Mouse (Mus musculus): ENCODE measurements around the gene Svep1.
A peak's percentile ranks its signal among the peaks of the same experiment; 100 is the strongest.

Svep1 gene

GRCm38 (mm10) chr4:58084155-58084554, 122.5 kb downstream of the Svep1 start:
- no peak for DNase-seq (ENCODE audit: low read depth, low spot score)

- DNase-seq (ENCODE audit: low read depth, low spot score): peak; percentile 16
Measured at GRCm38 (mm10) chr4:58082588-58082987, 124.1 kb downstream of the Svep1 start.

DNA sequence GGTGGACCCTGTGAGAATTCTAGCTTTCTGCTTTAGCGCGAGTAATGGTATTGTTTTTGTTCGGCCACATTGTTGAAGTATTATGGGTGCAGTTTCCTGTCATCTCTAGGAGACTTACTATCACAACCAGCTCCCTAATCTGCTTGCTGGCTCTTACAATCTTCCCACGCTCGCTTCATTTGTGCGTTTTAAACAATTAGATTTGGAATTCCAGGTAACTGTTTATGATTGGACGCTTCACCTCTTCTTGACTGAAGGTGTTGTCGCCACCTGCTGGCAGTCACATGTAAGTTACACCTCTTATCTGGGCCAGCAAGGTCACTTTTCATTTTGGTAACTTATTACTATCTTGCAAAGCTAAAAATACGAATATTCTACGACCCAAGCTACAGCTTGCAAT, 127.0 kb downstream of the Svep1 start:
- peak; percentile 33 for DNase-seq (ENCODE audit: low read depth, low spot score)

- DNase-seq (ENCODE audit: low read depth, low spot score): no peak
Measured at GRCm38 (mm10) chr4:58077950-58078349, 128.7 kb downstream of the Svep1 start.

- DNase-seq (ENCODE audit: low read depth, low spot score): no peak
Measured at GRCm38 (mm10) chr4:58077536-58077935, 129.1 kb downstream of the Svep1 start.

DNA sequence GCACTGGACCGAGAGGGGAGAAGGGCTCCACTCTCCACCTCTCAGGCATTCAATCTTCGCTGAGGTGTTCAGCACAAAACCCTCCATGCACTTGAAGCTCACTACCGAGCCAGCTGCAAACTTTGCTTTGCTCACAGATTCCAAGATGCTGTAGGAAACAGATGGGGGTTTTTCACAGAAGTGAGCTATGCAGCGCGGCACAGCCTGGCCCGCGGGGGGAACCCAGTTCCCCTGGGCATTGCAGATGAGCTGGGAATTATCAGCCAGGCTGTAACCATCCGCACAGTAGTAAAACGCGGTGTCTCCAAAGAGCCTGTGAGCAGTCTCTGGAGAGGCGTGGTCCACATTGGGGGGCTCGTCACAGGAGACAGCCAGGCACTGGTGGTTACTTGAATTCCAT, 133.8 kb downstream of the Svep1 start:
- DNase-seq (ENCODE audit: low read depth, low spot score): no peak

GRCm38 (mm10) chr4:58068886-58069285, 137.8 kb downstream of the Svep1 start:
- DNase-seq (ENCODE audit: low read depth, low spot score): no peak

DNA sequence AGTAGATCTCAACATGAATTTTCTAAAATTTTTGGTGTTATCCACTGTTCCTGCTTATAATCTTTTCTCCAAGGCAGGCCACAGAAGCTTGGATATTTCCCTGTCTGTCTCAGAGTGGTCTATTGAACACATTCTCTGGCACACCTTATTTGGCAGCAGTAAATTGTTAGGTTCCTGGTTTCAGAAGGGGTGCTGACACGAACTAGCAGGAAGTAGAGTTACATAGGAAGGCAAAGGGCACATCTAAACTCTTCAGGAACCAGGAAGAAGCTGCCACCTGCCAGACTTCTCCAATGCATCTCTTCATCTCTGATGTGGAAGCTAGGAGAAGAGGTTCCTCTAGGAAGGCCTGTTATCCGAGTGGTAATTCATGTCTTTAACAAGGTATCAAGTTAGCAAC, 141.9 kb downstream of the Svep1 start:
- no peak for DNase-seq (ENCODE audit: low read depth, low spot score)

GRCm38 (mm10) chr4:58062933-58063332, 143.7 kb downstream of the Svep1 start:
- no peak for DNase-seq (ENCODE audit: low read depth, low spot score)

GRCm38 (mm10) chr4:58055653-58056052, 151.0 kb downstream of the Svep1 start:
- no peak for DNase-seq (ENCODE audit: low read depth, low spot score)

DNA sequence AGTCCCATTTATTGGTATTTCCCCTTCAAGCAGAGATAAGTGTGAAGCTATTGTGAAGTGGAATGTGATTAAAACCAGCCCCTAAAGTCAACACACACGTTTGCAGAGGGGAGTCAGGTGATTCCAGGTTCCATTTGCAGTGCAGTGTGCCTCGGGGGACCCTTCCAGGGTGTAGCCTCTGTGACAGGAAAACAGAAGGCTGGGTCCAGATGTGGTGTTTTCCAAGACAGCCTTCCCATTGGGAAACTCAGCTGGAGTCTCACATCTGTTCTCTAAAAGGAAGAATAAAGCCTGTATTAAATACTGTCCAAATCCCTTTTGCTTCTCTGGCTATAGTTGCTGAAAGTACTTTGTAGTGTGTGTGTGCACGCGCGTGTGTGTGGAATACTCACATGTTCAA, 152.2 kb downstream of the Svep1 start:
- DNase-seq (ENCODE audit: low read depth, low spot score): no peak

- no peak for DNase-seq (ENCODE audit: low read depth, low spot score)
Measured at GRCm38 (mm10) chr4:58050746-58051145, 155.9 kb downstream of the Svep1 start.

DNA sequence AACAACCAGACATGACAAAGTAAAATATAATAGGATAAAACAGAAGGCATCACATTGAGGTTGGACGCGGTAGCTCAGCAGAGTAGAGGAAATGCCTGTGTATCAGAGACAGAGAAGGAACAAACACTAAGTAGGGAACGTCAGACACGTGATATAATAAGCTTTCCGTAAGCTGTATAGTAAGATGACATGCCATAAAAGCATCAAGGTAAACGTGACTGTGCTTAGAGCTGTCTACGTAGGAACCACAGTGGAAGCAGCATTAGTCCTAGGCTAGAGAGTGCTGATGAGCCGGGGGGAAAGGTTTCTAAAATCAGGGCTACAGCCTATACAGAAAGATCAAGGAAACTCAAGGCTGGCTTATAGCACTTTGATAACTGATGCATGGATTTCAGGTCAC, 156.4 kb downstream of the Svep1 start:
- DNase-seq (ENCODE audit: low read depth, low spot score): no peak

- no peak for DNase-seq (ENCODE audit: low read depth, low spot score)
Measured at GRCm38 (mm10) chr4:58044833-58045232, 161.8 kb downstream of the Svep1 start.

GRCm38 (mm10) chr4:58044356-58044755, 162.3 kb downstream of the Svep1 start:
- no peak for DNase-seq (ENCODE audit: low read depth, low spot score)

DNA sequence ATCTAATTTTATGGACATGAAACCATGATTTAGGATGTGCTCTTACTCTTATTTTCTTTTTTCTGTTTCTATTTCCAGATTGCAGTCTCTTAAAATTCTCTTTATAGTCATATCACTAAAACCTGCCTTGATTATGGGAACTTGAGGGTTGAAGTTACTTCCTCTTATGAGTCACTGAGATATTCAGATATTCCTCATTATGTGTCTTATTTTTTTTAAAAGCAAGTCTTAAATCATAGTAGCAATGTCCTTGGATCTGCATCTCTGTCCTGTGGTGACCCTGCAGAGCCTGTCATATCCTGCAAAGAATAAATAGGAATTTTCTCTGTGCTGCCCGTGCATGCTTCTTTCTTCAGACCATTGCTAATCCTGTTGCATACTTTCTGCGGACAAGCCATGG, 166.6 kb downstream of the Svep1 start:
- no peak for DNase-seq (ENCODE audit: low read depth, low spot score)

GRCm38 (mm10) chr4:58037096-58037705, 169.5 kb downstream of the Svep1 start:
- no peak for DNase-seq (ENCODE audit: low read depth, low spot score)

- DNase-seq (ENCODE audit: low read depth, low spot score): no peak
Measured at GRCm38 (mm10) chr4:58034663-58035062, 172.0 kb downstream of the Svep1 start.

- no peak for DNase-seq (ENCODE audit: low read depth, low spot score)
Measured at GRCm38 (mm10) chr4:58032714-58033113, 173.9 kb downstream of the Svep1 start.

GRCm38 (mm10) chr4:58009024-58009423, 197.6 kb downstream of the Svep1 start, which contains the start of gene Txndc8:
Txndc8 (minus strand) TSS chr4:58009124.
- DNase-seq (ENCODE audit: low read depth, low spot score): no peak

DNA sequence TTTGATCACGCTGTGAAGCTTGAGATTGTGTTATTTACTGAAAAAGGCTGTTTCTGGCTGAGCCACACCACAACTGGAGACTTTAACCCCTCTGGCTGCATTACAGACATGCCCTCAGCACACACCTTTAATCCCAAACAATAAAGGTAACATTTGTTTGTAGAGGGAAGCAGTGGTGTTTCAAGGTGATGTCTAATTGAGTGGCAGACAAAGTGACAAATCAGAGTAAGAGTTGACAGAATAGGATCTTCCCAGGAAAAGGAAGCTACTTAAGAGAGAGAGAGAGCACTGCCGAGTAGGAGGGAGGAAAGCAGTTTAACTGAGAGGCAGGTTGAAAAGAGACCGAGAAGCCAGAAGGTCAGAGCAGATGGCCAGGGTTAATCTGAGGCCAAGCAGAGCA, 203.2 kb downstream of the Svep1 start:
- DNase-seq (ENCODE audit: low read depth, low spot score): no peak
